Mouse (Mus musculus) C2C12 (cell line): ENCODE measurements around the gene Wdfy4.

Source experiments
- CTCF ChIP-seq: IDR thresholded peaks from one replicate; pipeline ENCODE4 v1.5.1; 2011; ENCODE audit not compliant: control insufficient read depth, insufficient read depth, insufficient read length
- FOSL1 ChIP-seq: IDR thresholded peaks from one replicate; pipeline ENCODE4 v1.8.0; 2011; ENCODE audit warnings: mild to moderate bottlenecking, low read length; ENCODE audit not compliant: poor library complexity, insufficient read depth, severe bottlenecking
- MYOG ChIP-seq: IDR thresholded peaks from one replicate; pipeline ENCODE4 v1.6.1; 2011; ENCODE audit not compliant: control insufficient read depth, insufficient read length; ENCODE audit errors: extremely low read depth

DNA sequence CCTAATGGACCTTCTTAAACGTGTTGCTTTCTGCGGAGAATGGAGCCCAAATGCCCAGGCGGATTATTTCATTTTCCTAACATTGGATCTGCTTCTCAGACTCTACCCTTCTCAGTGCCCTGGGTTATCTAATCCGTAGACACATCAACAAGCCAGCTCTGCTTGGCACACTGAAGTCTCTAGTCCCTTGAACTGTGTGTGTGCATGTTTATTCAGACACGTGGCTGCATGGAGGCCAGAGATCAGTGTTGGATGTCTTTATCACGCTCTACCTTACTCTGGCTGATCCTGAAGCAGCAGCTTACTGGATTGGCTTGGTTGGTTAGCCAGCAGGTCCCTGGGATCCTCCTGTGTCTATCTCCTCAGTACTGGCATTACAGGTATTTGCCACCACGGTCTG lies 113.0 kb downstream of the Wdfy4 start:
- TF ChIP-seq CTCF = no peak
- no peak for TF ChIP-seq MYOG
- no peak for TF ChIP-seq FOSL1
